Comparison of ENCODE assay signal across 15 mouse cellular contexts in the genomic region with DNA sequence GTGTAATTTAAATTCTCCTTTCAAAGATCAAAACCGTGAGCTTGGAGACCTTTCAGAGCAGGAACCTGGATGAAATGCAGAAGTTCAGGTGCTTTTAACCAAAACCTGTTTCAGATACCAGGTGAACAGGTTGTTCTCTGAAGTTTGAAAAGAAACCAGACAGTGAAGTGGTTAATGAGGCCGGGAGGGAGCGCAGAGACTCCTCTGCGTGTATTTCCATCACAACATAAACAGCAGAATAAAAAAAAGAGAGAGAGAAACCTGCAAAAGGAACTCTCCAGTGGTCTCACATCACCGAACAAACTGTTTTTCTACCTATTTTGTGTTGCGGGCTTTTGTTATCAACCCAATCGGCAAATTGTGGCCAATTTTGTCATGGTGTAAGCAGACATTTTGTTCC.
"Had no signal": no experiment of that assay in that cellular context is flagged by ENCODE, and none has a peak within 500 bp of the region (broad histone marks: within the 10 kb centered on the region; RNA-seq: fewer than 3 reads in every experiment).

No protein-coding gene starts in this region.

- H3K9me3 ChIP-seq: liver, embryonic 13.5 days; megakaryocyte, embryonic 14.5 days; midbrain, embryonic 12.5 days; midbrain, embryonic 15.5 days had no signal

- DNase-seq: kidney, adult 2 months; kidney, postnatal 25 days; layer of hippocampus, adult 9-11 months; liver, embryonic 13.5 days; lung, adult 2 months; thymus, adult 2 months; thymus, postnatal 14 days; thymus, postnatal 4 days had no signal

- H3K4me3 ChIP-seq: layer of hippocampus, adult 2 months; liver, embryonic 13.5 days; megakaryocyte, embryonic 14.5 days; midbrain, embryonic 12.5 days; midbrain, embryonic 15.5 days had no signal

- H3K27ac ChIP-seq: kidney, postnatal 0 days; layer of hippocampus, adult 2 months; liver, embryonic 13.5 days; macrophage; midbrain, embryonic 12.5 days; midbrain, embryonic 15.5 days; stomach, postnatal 0 days had no signal

- H3K27me3 ChIP-seq: liver, embryonic 13.5 days; megakaryocyte, embryonic 14.5 days; midbrain, embryonic 12.5 days; midbrain, embryonic 15.5 days had no signal

- H3K9ac ChIP-seq: liver, embryonic 13.5 days; midbrain, embryonic 12.5 days; midbrain, embryonic 15.5 days had no signal

- H3K36me3 ChIP-seq: liver, embryonic 13.5 days; midbrain, embryonic 12.5 days; midbrain, embryonic 15.5 days had no signal

- H3K4me2 ChIP-seq: liver, embryonic 13.5 days; midbrain, embryonic 12.5 days; midbrain, embryonic 15.5 days had no signal
